In genomic region chrX:10485664-10486211, GRCm38 (mm10) we compare ENCODE assay signal across 8 mouse cellular contexts. TPM values are rescaled to one million over a fixed set of nuclear protein-coding genes. Genes with fewer than 3 reads are reported as not detected.
A peak's percentile ranks its signal among the peaks of the same experiment; 100 is the strongest.
DNase-seq lines count a peak whose midpoint lies in the region; ATAC-seq and TF ChIP-seq lines count a peak whose summit lies in the region.
"Had no signal": no experiment of that assay in that cellular context is flagged by ENCODE, and none has a peak within 500 bp of the region (broad histone marks: within the 10 kb centered on the region; RNA-seq: fewer than 3 reads in every experiment).

No protein-coding gene starts in this region.

- no peaks in the 10 kb centered on the region for H3K4me1 ChIP-seq in hindbrain, postnatal 0 days (ENCODE audit: insufficient read depth, low read length)

- TF ChIP-seq CTCF in hindbrain, postnatal 0 days (IDR thresholded peaks at IDR 0.05; ENCODE audit: low read depth), result peak; percentile 50

- ATAC-seq in common myeloid progenitor, adult 5-6 weeks (replicated peaks; ENCODE audit: low read depth, poor library complexity, severe bottlenecking), result peak; percentile 58
- ATAC-seq in hindbrain, postnatal 0 days, result peak; percentile 93

- peak overlapping the region; percentile 65 for H3K9ac ChIP-seq in hindbrain, postnatal 0 days (replicated peaks; ENCODE audit: low read length)

- no peaks in the 10 kb centered on the region for H3K27me3 ChIP-seq in hindbrain, postnatal 0 days (ENCODE audit: insufficient read depth, low read length)

- WGBS in hindbrain, postnatal 0 days, result 21% methylated on average over 27 of the region's 27 CpGs

- DNase-seq in adrenal gland, postnatal 14 days, result peak; percentile 45
- peak; percentile 2 to 15 for DNase-seq in gastrocnemius, adult 8-10 months (ENCODE audit: low spot score in 2 of 2)
- peak; percentile 72 for DNase-seq in hindbrain, postnatal 0 days (ENCODE audit: low spot score)
- peak; percentile 44 to 75 for DNase-seq in left cerebral cortex, adult 9 months (ENCODE audit: low spot score in 2 of 2)
- DNase-seq in lung, postnatal 4 days, result peak; percentile 37 to 51
- peak; percentile 36 for DNase-seq in skeletal muscle tissue, adult 2 months (ENCODE audit: low read depth, low spot score)

- no peaks in the 10 kb centered on the region for H3K36me3 ChIP-seq in hindbrain, postnatal 0 days (ENCODE audit: insufficient read depth, low read length)

- H3K9me3 ChIP-seq in hindbrain, postnatal 0 days (ENCODE audit: low read length), result no peaks in the 10 kb centered on the region

- H3K4me3 ChIP-seq in hindbrain, postnatal 0 days (ENCODE audit: low read length), result peak overlapping the region; percentile 52

- H3K4me2 ChIP-seq in hindbrain, postnatal 0 days (ENCODE audit: low read depth, low read length), result peak overlapping the region; percentile 58

- H3K27ac ChIP-seq in hindbrain, postnatal 0 days, result peak overlapping the region; percentile 76

RNA-seq across cellular contexts. Expression of gene Tspan7, which starts 0.8 kb away (rescaled TPM):
- 84.3 and 88.3 TPM in 2 replicates for total RNA-seq in adrenal gland, postnatal 14 days (2021)
- total RNA-seq in common myeloid progenitor, adult 5-6 weeks (2017), result not detected in 2 replicates
- total RNA-seq in gastrocnemius, adult 8-10 months (2022), result 100 to 1,000 TPM in 3 of 4 experiments, 10 to 100 TPM in 1; 98.9 to 107 (median 106) TPM
- total RNA-seq in hindbrain, postnatal 0 days (2014; rRNA removed), result 275 and 297 TPM in 2 replicates
- polyA plus RNA-seq in hindbrain, postnatal 0 days (2015; fragmentation: Nextera tagmentation; extraction: Ambion mirVana), result 658 and 669 TPM in 2 replicates
- total RNA-seq: hematopoietic stem cell, adult 5-6 weeks had no signal

Comparison
In these comparisons a context has a peak if more than half of its experiments do, and no peak if none do; other contexts are left out.
1. Peak in every context shown above with its lines: DNase-seq, ATAC-seq, H3K4me3 ChIP-seq and H3K27ac ChIP-seq.
2. DNase-seq: peak in every context shown above with its lines; median percentile 72 in hindbrain, postnatal 0 days; 60 in left cerebral cortex, adult 9 months; 45 in adrenal gland, postnatal 14 days; 44 in lung, postnatal 4 days; 36 in skeletal muscle tissue, adult 2 months; 8 in gastrocnemius, adult 8-10 months.
3. RNA of gene Tspan7, which starts 0.8 kb away (total RNA-seq): 275 to 297 TPM in hindbrain, postnatal 0 days, 98.9 to 107 TPM in gastrocnemius, adult 8-10 months and 84.3 to 88.3 TPM in adrenal gland, postnatal 14 days; not detected in common myeloid progenitor, adult 5-6 weeks; every median in the first group is over 10 times any median in the second.